23 mouse cellular contexts compared by ENCODE assay signal in the genomic region with DNA sequence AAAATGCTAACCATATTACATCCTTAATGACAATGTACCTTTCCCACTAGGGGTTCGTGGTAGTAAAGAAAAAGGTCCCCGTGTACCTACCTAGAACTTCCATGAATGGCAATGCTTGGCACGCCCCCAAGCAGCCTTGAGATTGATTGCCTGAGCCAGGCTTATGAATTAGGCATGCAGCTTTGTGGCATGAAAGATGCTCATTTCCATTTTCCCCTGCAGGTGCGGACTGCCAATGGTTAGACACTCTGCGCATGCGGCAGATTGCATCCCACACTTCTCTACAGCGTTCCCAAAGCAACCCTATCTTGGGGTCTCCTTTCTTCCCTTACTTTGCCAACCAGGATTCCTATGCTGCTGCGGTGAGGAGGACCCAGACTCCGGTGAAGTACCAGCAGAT. TPM values are rescaled to one million over a fixed set of nuclear protein-coding genes. Genes with fewer than 3 reads are reported as not detected.
DNase-seq lines count a peak whose midpoint lies in the region; ATAC-seq and TF ChIP-seq lines count a peak whose summit lies in the region.
"Had no signal": no experiment of that assay in that cellular context is flagged by ENCODE, and none has a peak within 500 bp of the region (broad histone marks: within the 10 kb centered on the region; RNA-seq: fewer than 3 reads in every experiment).

No protein-coding gene starts in this region.

- H3K4me1 ChIP-seq in forebrain, postnatal 0 days (ENCODE audit: insufficient read depth) = no peaks in the 10 kb centered on the region
- no peaks in the 10 kb centered on the region; the same call in 1 of the 2 replicates for H3K4me1 ChIP-seq in kidney, embryonic 14.5 days (ENCODE audit: control insufficient read depth, insufficient read depth, low read length)
- H3K4me1 ChIP-seq: embryonic facial prominence, embryonic 15.5 days; hindbrain, embryonic 15.5 days; limb, embryonic 13.5 days; liver, embryonic 13.5 days had no signal

- H3K4me2 ChIP-seq in forebrain, postnatal 0 days (ENCODE audit: low read depth) = no peak overlapping the region
- no peak overlapping the region for H3K4me2 ChIP-seq in kidney, embryonic 14.5 days (replicated peaks; ENCODE audit: low read depth, low read length)
- H3K4me2 ChIP-seq: embryonic facial prominence, embryonic 15.5 days; heart, embryonic 11.5 days; hindbrain, embryonic 15.5 days; limb, embryonic 13.5 days; liver, embryonic 13.5 days; lung, embryonic 14.5 days had no signal

- H3K36me3 ChIP-seq in forebrain, postnatal 0 days (ENCODE audit: insufficient read depth) = no peaks in the 10 kb centered on the region
- no peaks in the 10 kb centered on the region for H3K36me3 ChIP-seq in kidney, embryonic 14.5 days (ENCODE audit: control insufficient read depth, insufficient read depth, low read length)
- H3K36me3 ChIP-seq: hindbrain, embryonic 15.5 days had no signal

- ATAC-seq in frontal cortex, adult (ENCODE audit: low TSS enrichment) = peak; percentile 27; the same call in 1 of the 2 replicates
- peak; percentile 81 for ATAC-seq in forebrain, postnatal 0 days
- no peak for ATAC-seq in kidney, embryonic 14.5 days (ENCODE audit: low FRiP score, low TSS enrichment)
- ATAC-seq: intestine, postnatal 0 days had no signal

- H3K4me3 ChIP-seq in forebrain, postnatal 0 days (ENCODE audit: low read depth, low read length) = no peak overlapping the region
- no peak overlapping the region for H3K4me3 ChIP-seq in kidney, embryonic 14.5 days (ENCODE audit: low read length)
- H3K4me3 ChIP-seq: embryonic facial prominence, embryonic 15.5 days; gastrocnemius, adult 2 months; hindbrain, embryonic 15.5 days; limb, embryonic 13.5 days; liver, embryonic 13.5 days; myocyte had no signal

- 43% methylated on average over 9 of the region's 9 CpGs for WGBS in forebrain, postnatal 0 days
- 93% methylated on average over 9 of the region's 9 CpGs for WGBS in kidney, embryonic 14.5 days

- no peaks in the 10 kb centered on the region for H3K27me3 ChIP-seq in forebrain, postnatal 0 days (ENCODE audit: insufficient read depth, low read length)
- H3K27me3 ChIP-seq in kidney, embryonic 14.5 days (ENCODE audit: control insufficient read depth, insufficient read depth, low read length) = no peaks in the 10 kb centered on the region
- H3K27me3 ChIP-seq: embryonic facial prominence, embryonic 15.5 days; hindbrain, embryonic 15.5 days; limb, embryonic 13.5 days; liver, embryonic 13.5 days had no signal

- no peak overlapping the region for H3K27ac ChIP-seq in forebrain, postnatal 0 days (ENCODE audit: low read depth, low read length)
- H3K27ac ChIP-seq in kidney, embryonic 14.5 days (ENCODE audit: low read depth, low read length) = no peak overlapping the region
- H3K27ac ChIP-seq: embryonic facial prominence, embryonic 15.5 days; gastrocnemius, adult 2 months; hindbrain, embryonic 15.5 days; limb, embryonic 13.5 days; liver, embryonic 13.5 days had no signal

- TF ChIP-seq CTCF in forebrain, postnatal 0 days (IDR thresholded peaks at IDR 0.05; ENCODE audit: low read depth) = no peak; the same call in 1 of the 2 replicates

- H3K9ac ChIP-seq in forebrain, postnatal 0 days = no peak overlapping the region
- H3K9ac ChIP-seq in kidney, embryonic 14.5 days (ENCODE audit: low read depth, low read length) = no peak overlapping the region
- H3K9ac ChIP-seq: embryonic facial prominence, embryonic 15.5 days; hindbrain, embryonic 15.5 days; limb, embryonic 13.5 days; liver, embryonic 13.5 days; lung, embryonic 14.5 days had no signal

- H3K9me3 ChIP-seq in forebrain, postnatal 0 days (ENCODE audit: low read length) = no peaks in the 10 kb centered on the region
- no peaks in the 10 kb centered on the region for H3K9me3 ChIP-seq in kidney, embryonic 14.5 days (ENCODE audit: control insufficient read depth, low read length)
- H3K9me3 ChIP-seq: embryonic facial prominence, embryonic 15.5 days; hindbrain, embryonic 15.5 days; limb, embryonic 13.5 days; liver, embryonic 13.5 days had no signal

- DNase-seq in frontal cortex, postnatal 14 days (ENCODE audit: low spot score in 2 of 2) = no peak
- DNase-seq in right cerebral cortex, adult 18-20 months = peak; percentile 3
- DNase-seq in right cerebral cortex, postnatal 36 days (ENCODE audit: low spot score in 2 of 2) = no peak
- DNase-seq in forebrain, postnatal 0 days = peak; percentile 70
- no peak for DNase-seq in adrenal gland, postnatal 36 days
- DNase-seq: adrenal gland, adult 2 months; B cell, adult 2 months; cerebellum, adult 11 months; cerebellum, postnatal 25 days; gastrocnemius, adult 2 months; heart, postnatal 14 days; liver, embryonic 13.5 days; lung, embryonic 14.5 days; lung, postnatal 36 days; spleen, adult 18-20 months had no signal

RNA-seq across cellular contexts. Expression of gene Cdca7, which starts 34.9 kb away (rescaled TPM):
- total RNA-seq in forebrain, postnatal 0 days (2014; rRNA removed) = 21.9 and 28.9 TPM in 2 replicates
- 15.6 and 20.6 TPM in 2 replicates for polyA plus RNA-seq in forebrain, postnatal 0 days (2015; fragmentation: Nextera tagmentation; extraction: Ambion mirVana)
- polyA plus RNA-seq in kidney, embryonic 14.5 days (2014; fragmentation: Nextera tagmentation; extraction: Ambion mirVana) = 146 and 192 TPM in 2 replicates
- 1 to 10 TPM; 3.6 to 4.3 TPM for total RNA-seq in adrenal gland, postnatal 36 days (2021)

Comparison
In these comparisons a context has a peak if more than half of its experiments do, and no peak if none do; other contexts are left out.
1. DNase-seq: peak in right cerebral cortex, adult 18-20 months (single experiment) and forebrain, postnatal 0 days (single experiment); none in frontal cortex, postnatal 14 days (0 of 2), right cerebral cortex, postnatal 36 days (0 of 2) and adrenal gland, postnatal 36 days (0 of 2).